15 mouse cellular contexts compared by ENCODE assay signal in genomic region chr11:95423505-95423904, GRCm38 (mm10). TPM values are rescaled to one million over a fixed set of nuclear protein-coding genes. Genes with fewer than 3 reads are reported as not detected.
A peak's percentile ranks its signal among the peaks of the same experiment; 100 is the strongest.
DNase-seq lines count a peak whose midpoint lies in the region; ATAC-seq and TF ChIP-seq lines count a peak whose summit lies in the region.
"Had no signal": no experiment of that assay in that cellular context is flagged by ENCODE, and none has a peak within 500 bp of the region (broad histone marks: within the 10 kb centered on the region; RNA-seq: fewer than 3 reads in every experiment).

No protein-coding gene starts in this region.

- 76% methylated on average over 3 of the region's 3 CpGs for WGBS in heart, embryonic 11.5 days (ENCODE audit: insufficient replicate concordance)
- 79% methylated on average over 3 of the region's 3 CpGs for WGBS in lung, adult 2 months
- WGBS in heart, embryonic 10.5 days, result 74% methylated on average over 3 of the region's 3 CpGs

- H3K9me3 ChIP-seq in heart, embryonic 11.5 days (replicated peaks; ENCODE audit: control insufficient read depth, low read length), result no peaks in the 10 kb centered on the region
- no peaks in the 10 kb centered on the region for H3K9me3 ChIP-seq in ES-E14 (ENCODE audit: control insufficient read depth, insufficient read depth, low read depth, low read length)
- H3K9me3 ChIP-seq in heart, embryonic 10.5 days, result no peaks in the 10 kb centered on the region
- H3K9me3 ChIP-seq: G1E; hindbrain, embryonic 13.5 days; midbrain, embryonic 12.5 days; neural tube, embryonic 12.5 days had no signal

- H3K27ac ChIP-seq in heart, embryonic 11.5 days (ENCODE audit: low read depth, low read length), result no peak overlapping the region
- H3K27ac ChIP-seq in ES-E14 (ENCODE audit: insufficient read depth, low read depth, low read length, poor library complexity, severe bottlenecking), result no peak overlapping the region
- no peak overlapping the region for H3K27ac ChIP-seq in heart, embryonic 10.5 days
- H3K27ac ChIP-seq: hindbrain, embryonic 13.5 days; midbrain, embryonic 12.5 days; neural tube, embryonic 12.5 days had no signal

- TF ChIP-seq CTCF in lung, adult 2 months (IDR thresholded peaks at IDR 0.05; ENCODE audit: insufficient read depth, low read length), result peak; percentile 25; the same call in 1 of the 2 replicates

- TF ChIP-seq POLR2A in lung, adult 2 months (IDR thresholded peaks at IDR 0.05; ENCODE audit: borderline replicate concordance, extremely low read depth, low read depth, low read length), result no peak

- no peaks in the 10 kb centered on the region for H3K36me3 ChIP-seq in heart, embryonic 11.5 days (ENCODE audit: control insufficient read depth, insufficient read depth, low read length)
- H3K36me3 ChIP-seq in ES-E14 (ENCODE audit: control insufficient read depth, insufficient read depth, low read length, poor library complexity, severe bottlenecking), result no peaks in the 10 kb centered on the region
- H3K36me3 ChIP-seq in heart, embryonic 10.5 days, result peaks cover 8% of the 10 kb centered on the region; the same call in 1 of the 2 replicates
- H3K36me3 ChIP-seq: hindbrain, embryonic 13.5 days; midbrain, embryonic 12.5 days had no signal

- H3K4me2 ChIP-seq in heart, embryonic 11.5 days, result no peak overlapping the region
- H3K4me2 ChIP-seq: hindbrain, embryonic 13.5 days; midbrain, embryonic 12.5 days; neural tube, embryonic 12.5 days had no signal

- in situ Hi-C loops in ES-E14 (cut with MboI; ENCODE audit: low sequenced_read_pairs in 2 of 2, unreplicated experiment in 2 of 2), result no loop called here

- no peaks in the 10 kb centered on the region for H3K27me3 ChIP-seq in heart, embryonic 11.5 days (ENCODE audit: control insufficient read depth, insufficient read depth, low read length)
- no peaks in the 10 kb centered on the region for H3K27me3 ChIP-seq in heart, embryonic 10.5 days (ENCODE audit: insufficient read depth, poor library complexity, severe bottlenecking)
- H3K27me3 ChIP-seq: hindbrain, embryonic 13.5 days; midbrain, embryonic 12.5 days; neural tube, embryonic 12.5 days had no signal

- DNase-seq in heart, adult 11 months, result peak; percentile 43
- no peak for DNase-seq in lung, adult 2 months
- no peak for DNase-seq in lung, postnatal 36 days
- peak; percentile 41 for DNase-seq in ES-E14 (ENCODE audit: low read depth, low spot score)
- DNase-seq in neural tube, embryonic 10.5 days (ENCODE audit: extremely low spot score, low spot score), result no peak
- no peak for DNase-seq in heart, embryonic 10.5 days (ENCODE audit: low spot score)
- DNase-seq: kidney, postnatal 25 days; lung, adult 18-20 months; right cerebral cortex, adult 18-20 months had no signal

- no peak overlapping the region for H3K9ac ChIP-seq in heart, embryonic 11.5 days (ENCODE audit: low read depth, low read length)
- H3K9ac ChIP-seq in ES-E14 (ENCODE audit: insufficient read depth, low read depth, low read length, poor library complexity, severe bottlenecking), result no peak overlapping the region
- H3K9ac ChIP-seq: hindbrain, embryonic 13.5 days; midbrain, embryonic 12.5 days; neural tube, embryonic 12.5 days had no signal

- no peak for ATAC-seq in heart, embryonic 11.5 days (replicated peaks; ENCODE audit: insufficient number of reproducible peaks, low FRiP score, low TSS enrichment)
- ATAC-seq in granulocyte monocyte progenitor cell, adult 5-6 weeks (replicated peaks; ENCODE audit: poor library complexity, severe bottlenecking), result peak; percentile 22; the same call in 1 of the 2 replicates

- H3K4me1 ChIP-seq in heart, embryonic 11.5 days (ENCODE audit: control insufficient read depth, insufficient read depth, low read length), result no peaks in the 10 kb centered on the region
- no peaks in the 10 kb centered on the region for H3K4me1 ChIP-seq in lung, adult 2 months (ENCODE audit: control insufficient read depth, insufficient read depth, low read length)
- H3K4me1 ChIP-seq in ES-E14 (ENCODE audit: control insufficient read depth in 2 of 2, insufficient read depth in 2 of 2, low read length in 2 of 2, poor library complexity in 1 of 2), result peaks cover 0 to 2% of the 10 kb centered on the region in 2 experiments; a peak in 1 of 4 replicates
- H3K4me1 ChIP-seq in heart, embryonic 10.5 days, result no peaks in the 10 kb centered on the region
- H3K4me1 ChIP-seq: hindbrain, embryonic 13.5 days; midbrain, embryonic 12.5 days; neural tube, embryonic 12.5 days had no signal

- H3K4me3 ChIP-seq in heart, embryonic 11.5 days (ENCODE audit: low read depth, low read length), result no peak overlapping the region
- H3K4me3 ChIP-seq in lung, adult 2 months (replicated peaks; ENCODE audit: extremely low read depth, low read depth, low read length), result no peak overlapping the region
- no peak overlapping the region for H3K4me3 ChIP-seq in ES-E14 (ENCODE audit: insufficient read depth in 1 of 2, low read depth in 1 of 2, low read length in 2 of 2, poor library complexity in 1 of 2, severe bottlenecking in 1 of 2)
- H3K4me3 ChIP-seq in heart, embryonic 10.5 days, result no peak overlapping the region
- H3K4me3 ChIP-seq: hindbrain, embryonic 13.5 days; midbrain, embryonic 12.5 days; neural tube, embryonic 12.5 days had no signal

TF ChIP-seq in ES-E14, 5 proteins besides CTCF, POLR2A, EP300 and RAD21:
- TF ChIP-seq ZC3H11A (IDR thresholded peaks at IDR 0.05; ENCODE audit: borderline replicate concordance, low read depth, low read length) (peak; percentile 15; the same call in 1 of the 2 replicates), CHD2 (IDR thresholded peaks at IDR 0.05; ENCODE audit: low read depth, low read length) (no peak)

RNA-seq across cellular contexts. Expression of gene Spop, which starts 9.6 kb away (rescaled TPM):
- 81.2 and 82.3 TPM in 2 replicates for polyA plus RNA-seq in heart, embryonic 11.5 days (2014; fragmentation: Nextera tagmentation; extraction: Ambion mirVana)
- 70.1 and 125 TPM in 2 replicates for polyA plus RNA-seq in lung, adult 2 months (2012; rRNA removed)
- 21.5 and 30.8 TPM in 2 replicates for total RNA-seq in ES-E14 (2012; rRNA removed)
- 80.9 and 94.8 TPM in 2 replicates for total RNA-seq in granulocyte monocyte progenitor cell, adult 5-6 weeks (2014; fragmentation: Nextera tagmentation)
- total RNA-seq in granulocyte monocyte progenitor cell, adult 5-6 weeks (2017), result 65.8 and 70.6 TPM in 2 replicates
- 103 TPM in 2 replicates for polyA plus RNA-seq in heart, embryonic 10.5 days (2016; fragmentation: Nextera tagmentation; extraction: Ambion mirVana)

RNA-seq across cellular contexts. Expression of gene Slc35b1, which starts 39.0 kb away (rescaled TPM):
- polyA plus RNA-seq in heart, embryonic 11.5 days (2014; fragmentation: Nextera tagmentation; extraction: Ambion mirVana), result 92.4 and 95.9 TPM in 2 replicates
- 60.6 and 80.9 TPM in 2 replicates for polyA plus RNA-seq in lung, adult 2 months (2012; rRNA removed)
- total RNA-seq in ES-E14 (2012; rRNA removed), result 145 and 156 TPM in 2 replicates
- 66.6 and 71.2 TPM in 2 replicates for total RNA-seq in granulocyte monocyte progenitor cell, adult 5-6 weeks (2014; fragmentation: Nextera tagmentation)
- 82.3 and 85.1 TPM in 2 replicates for total RNA-seq in granulocyte monocyte progenitor cell, adult 5-6 weeks (2017)
- 103 and 119 TPM in 2 replicates for polyA plus RNA-seq in heart, embryonic 10.5 days (2016; fragmentation: Nextera tagmentation; extraction: Ambion mirVana)

Comparison
In these comparisons a context has a peak if more than half of its experiments do, and no peak if none do; other contexts are left out.
1. DNase-seq: peak in heart, adult 11 months (single experiment) and ES-E14 (single experiment); none in lung, adult 2 months (single experiment), lung, postnatal 36 days (single experiment), neural tube, embryonic 10.5 days (single experiment) and heart, embryonic 10.5 days (single experiment).